Mouse (Mus musculus) MEL (cell line): ENCODE measurements at regions not wholly inside any gene's neighbourhood (a gene's known extent, or its start where the extent isn't known, plus 50 kb on each side); places are given as distances from the start of the nearest gene placed in this dataset.

ENCODE experiments used
- DNase-seq: peaks from one replicate; pipeline ENCODE4 v3.0.0; 2011; ENCODE audit warnings: low read depth, low spot score
- H3K27ac ChIP-seq: 2 replicates; pipeline ENCODE4 v1.5.1; 2012; ENCODE audit warnings: low read depth, mild to moderate bottlenecking, control low read depth, low read length, moderate library complexity; ENCODE audit not compliant: control insufficient read depth
- H3K27me3 ChIP-seq, 2 experiments: fragments of 150-350 bp in 1 of 2; sonication (generic) in 1 of 2; 2 replicates each; pipeline ENCODE4 v1.6.1; 2012; ENCODE audit warnings: low read length in 2 of 2, mild to moderate bottlenecking in 2 of 2, improper control_type of control experiment in 1 of 2, moderate library complexity in 1 of 2; ENCODE audit not compliant: insufficient read depth in 2 of 2, control insufficient read depth in 1 of 2
- H3K36me3 ChIP-seq, 2 experiments: 2 replicates each; pipeline ENCODE4 v1.6.1; 2012 to 2014; ENCODE audit warnings: low read length in 2 of 2, improper control_type of control experiment in 1 of 2, inconsistent platforms in 1 of 2, mild to moderate bottlenecking in 1 of 2; ENCODE audit not compliant: insufficient read depth in 2 of 2, control insufficient read depth in 1 of 2
- H3K4me1 ChIP-seq, 2 experiments: fragments of 150-350 bp in 1 of 2; sonication (generic) in 1 of 2; 2 replicates each; pipeline ENCODE4 v1.6.1; 2012; ENCODE audit warnings: low read length in 2 of 2, improper control_type of control experiment in 1 of 2, mild to moderate bottlenecking in 1 of 2; ENCODE audit not compliant: insufficient read depth in 2 of 2, control insufficient read depth in 1 of 2
- H3K4me3 ChIP-seq, 2 experiments: fragments of 150-350 bp in 1 of 2; sonication (generic) in 1 of 2; 2 replicates each; pipeline ENCODE4 v1.5.1; 2012; ENCODE audit warnings: low read depth in 2 of 2, low read length in 2 of 2, mild to moderate bottlenecking in 2 of 2, moderate library complexity in 2 of 2, control low read depth in 1 of 2, improper control_type of control experiment in 1 of 2; ENCODE audit not compliant: control insufficient read depth in 1 of 2, insufficient read depth in 1 of 2
- H3K79me2 ChIP-seq: 2 replicates; pipeline ENCODE4 v1.6.1; 2012; ENCODE audit warnings: mild to moderate bottlenecking, low read length, moderate library complexity; ENCODE audit not compliant: control insufficient read depth, poor library complexity, insufficient read depth
- H3K9ac ChIP-seq: 2 replicates; pipeline ENCODE4 v1.6.1; 2012; ENCODE audit warnings: low read depth, mild to moderate bottlenecking, control low read depth, low read length, moderate library complexity; ENCODE audit not compliant: control insufficient read depth, poor library complexity, severe bottlenecking
- H3K9me3 ChIP-seq: fragments of 150-350 bp; sonication (generic); replicated peaks from 2 replicates; pipeline ENCODE4 v1.6.1; 2012; ENCODE audit warnings: mild to moderate bottlenecking, low read length, improper control_type of control experiment, moderate library complexity; ENCODE audit not compliant: insufficient read depth
- BHLHE40 ChIP-seq: IDR thresholded peaks from 2 replicates; pipeline ENCODE4 v1.6.1; 2012; ENCODE audit warnings: low read depth, mild to moderate bottlenecking, inconsistent platforms, low read length, improper control_type of control experiment, borderline replicate concordance
- CHD2 ChIP-seq: IDR thresholded peaks from 2 replicates; pipeline ENCODE4 v1.6.1; 2011; ENCODE audit warnings: low read length, improper control_type of control experiment
- CTCF ChIP-seq, 3 experiments: IDR thresholded peaks in 2 of 3; conservative IDR thresholded peaks in 1 of 3; 2 replicates each; pipeline ENCODE4 v1.5.1; 2011 to 2012; ENCODE audit warnings: low read length in 3 of 3, low read depth in 2 of 3, mild to moderate bottlenecking in 2 of 3, improper control_type of control experiment in 1 of 3, inconsistent platforms in 1 of 3, mixed read lengths in 1 of 3, moderate library complexity in 1 of 3; ENCODE audit not compliant: control insufficient read depth in 1 of 3, insufficient read depth in 1 of 3, poor library complexity in 1 of 3, severe bottlenecking in 1 of 3
- E2F4 ChIP-seq: IDR thresholded peaks from 2 replicates; pipeline ENCODE4 v1.6.1; 2011; ENCODE audit warnings: low read depth, low read length, improper control_type of control experiment, borderline replicate concordance
- ELF1 ChIP-seq: IDR thresholded peaks from 2 replicates; pipeline ENCODE4 v1.6.1; 2014; ENCODE audit warnings: low read depth, mild to moderate bottlenecking, inconsistent platforms, low read length, improper control_type of control experiment, moderate library complexity
- EP300 ChIP-seq, 2 experiments: IDR thresholded peaks; 2 replicates each; pipeline ENCODE4 v1.6.1; 2011; ENCODE audit warnings: improper control_type of control experiment in 2 of 2, low read length in 2 of 2, low read depth in 1 of 2, mild to moderate bottlenecking in 1 of 2
- ETS1 ChIP-seq: IDR thresholded peaks from 2 replicates; pipeline ENCODE4 v1.6.1; 2012; ENCODE audit warnings: low read depth, mild to moderate bottlenecking, inconsistent platforms, low read length, improper control_type of control experiment, moderate library complexity
- GABPA ChIP-seq: IDR thresholded peaks from 2 replicates; pipeline ENCODE4 v1.6.1; 2012; ENCODE audit warnings: low read depth, mild to moderate bottlenecking, inconsistent platforms, low read length, improper control_type of control experiment, moderate library complexity
- GATA1 ChIP-seq: IDR thresholded peaks from 2 replicates; pipeline ENCODE4 v1.6.1; 2011; ENCODE audit warnings: low read depth, low read length, improper control_type of control experiment
- HCFC1 ChIP-seq: IDR thresholded peaks from 2 replicates; pipeline ENCODE4 v1.6.1; 2012; ENCODE audit warnings: low read depth, mild to moderate bottlenecking, inconsistent platforms, low read length, improper control_type of control experiment, moderate library complexity
- JUND ChIP-seq: IDR thresholded peaks from 2 replicates; pipeline ENCODE4 v1.6.1; 2011; ENCODE audit warnings: low read depth, mild to moderate bottlenecking, improper control_type of control experiment, low read length
- KAT2A ChIP-seq: conservative IDR thresholded peaks from 2 replicates; pipeline ENCODE4 v1.6.1; 2012; ENCODE audit warnings: low read depth, low read length, improper control_type of control experiment, inconsistent platforms
- MAFK ChIP-seq: IDR thresholded peaks from 2 replicates; pipeline ENCODE4 v1.6.1; 2011; ENCODE audit warnings: low read depth, mild to moderate bottlenecking, low read length, improper control_type of control experiment, borderline replicate concordance
- MAX ChIP-seq: IDR thresholded peaks from 2 replicates; pipeline ENCODE4 v1.6.1; 2011; ENCODE audit warnings: low read length, improper control_type of control experiment
- MAZ ChIP-seq: IDR thresholded peaks from 2 replicates; pipeline ENCODE4 v1.6.1; 2012; ENCODE audit warnings: low read depth, mild to moderate bottlenecking, inconsistent platforms, low read length, improper control_type of control experiment
- MEF2A ChIP-seq: IDR thresholded peaks from 2 replicates; pipeline ENCODE4 v1.6.1; 2014; ENCODE audit warnings: low read depth, mild to moderate bottlenecking, inconsistent platforms, low read length, improper control_type of control experiment; ENCODE audit not compliant: poor library complexity, insufficient replicate concordance, severe bottlenecking; ENCODE audit errors: extremely low read depth
- MXI1 ChIP-seq: IDR thresholded peaks from 2 replicates; pipeline ENCODE4 v1.6.1; 2011; ENCODE audit warnings: mild to moderate bottlenecking, low read depth, low read length, improper control_type of control experiment
- MYB ChIP-seq: IDR thresholded peaks from 2 replicates; pipeline ENCODE4 v1.6.1; 2011; ENCODE audit warnings: mild to moderate bottlenecking, low read depth, low read length, improper control_type of control experiment
- MYC ChIP-seq: IDR thresholded peaks from 2 replicates; pipeline ENCODE4 v1.6.1; 2011; ENCODE audit warnings: low read depth, mild to moderate bottlenecking, low read length, improper control_type of control experiment, moderate library complexity
- NELFE ChIP-seq: IDR thresholded peaks from 2 replicates; pipeline ENCODE4 v1.6.1; 2011; ENCODE audit warnings: low read depth, low read length, improper control_type of control experiment
- NRF1 ChIP-seq: IDR thresholded peaks from 2 replicates; pipeline ENCODE4 v1.6.1; 2014; ENCODE audit warnings: low read depth, mild to moderate bottlenecking, inconsistent platforms, low read length, improper control_type of control experiment, moderate library complexity; ENCODE audit not compliant: poor library complexity, insufficient read depth, severe bottlenecking
- POLR2A ChIP-seq, 2 experiments: IDR thresholded peaks; 2 replicates each; pipeline ENCODE4 v1.6.1; 2011 to 2012; ENCODE audit warnings: low read length in 2 of 2, mild to moderate bottlenecking in 2 of 2, control low read depth in 1 of 2, improper control_type of control experiment in 1 of 2, low read depth in 1 of 2, moderate library complexity in 1 of 2; ENCODE audit not compliant: control insufficient read depth in 1 of 2, insufficient read depth in 1 of 2, poor library complexity in 1 of 2
- POLR2AphosphoS2 ChIP-seq: IDR thresholded peaks from 2 replicates; pipeline ENCODE4 v1.6.1; 2011; ENCODE audit warnings: low read length, improper control_type of control experiment
- POLR2AphosphoS5 ChIP-seq: IDR thresholded peaks from 2 replicates; pipeline ENCODE4 v1.6.1; 2012; ENCODE audit warnings: low read depth, borderline replicate concordance, mild to moderate bottlenecking, inconsistent platforms, low read length, moderate library complexity, mixed read lengths
- RAD21 ChIP-seq: IDR thresholded peaks from 2 replicates; pipeline ENCODE4 v1.6.1; 2011; ENCODE audit warnings: mild to moderate bottlenecking, low read depth, low read length, improper control_type of control experiment
- SIN3A ChIP-seq: IDR thresholded peaks from 2 replicates; pipeline ENCODE4 v1.6.1; 2012; ENCODE audit warnings: low read length, improper control_type of control experiment, inconsistent platforms
- SMC3 ChIP-seq: IDR thresholded peaks from 2 replicates; pipeline ENCODE4 v1.6.1; 2011; ENCODE audit warnings: low read depth, low read length, improper control_type of control experiment
- TAL1 ChIP-seq: IDR thresholded peaks from 2 replicates; pipeline ENCODE4 v1.6.1; 2012; ENCODE audit warnings: mild to moderate bottlenecking, inconsistent platforms, low read length, moderate library complexity, mixed read lengths
- TBP ChIP-seq: IDR thresholded peaks from 2 replicates; pipeline ENCODE4 v1.8.0; 2011; ENCODE audit warnings: low read depth, low read length, improper control_type of control experiment
- TCF12 ChIP-seq: IDR thresholded peaks from 2 replicates; pipeline ENCODE4 v1.6.1; 2014; ENCODE audit warnings: low read depth, mild to moderate bottlenecking, inconsistent platforms, low read length, improper control_type of control experiment, moderate library complexity
- UBTF ChIP-seq: IDR thresholded peaks from 2 replicates; pipeline ENCODE4 v1.6.1; 2012; ENCODE audit warnings: low read depth, mild to moderate bottlenecking, inconsistent platforms, low read length, improper control_type of control experiment, moderate library complexity, borderline replicate concordance; ENCODE audit not compliant: insufficient read depth
- USF1 ChIP-seq: IDR thresholded peaks from 2 replicates; pipeline ENCODE4 v1.6.1; 2014; ENCODE audit warnings: low read depth, mild to moderate bottlenecking, inconsistent platforms, low read length, improper control_type of control experiment, moderate library complexity
- USF2 ChIP-seq, 2 experiments: IDR thresholded peaks; 2 replicates each; pipeline ENCODE4 v1.6.1; 2011 to 2012; ENCODE audit warnings: improper control_type of control experiment in 2 of 2, low read length in 2 of 2, borderline replicate concordance in 1 of 2, inconsistent platforms in 1 of 2, low read depth in 1 of 2, mild to moderate bottlenecking in 1 of 2; ENCODE audit not compliant: insufficient read depth in 1 of 2
- ZC3H11A ChIP-seq: IDR thresholded peaks from 2 replicates; pipeline ENCODE4 v1.6.1; 2012; ENCODE audit warnings: low read depth, mild to moderate bottlenecking, inconsistent platforms, low read length, improper control_type of control experiment
- ZKSCAN1 ChIP-seq: IDR thresholded peaks from 2 replicates; pipeline ENCODE4 v1.6.1; 2012; ENCODE audit warnings: low read depth, mild to moderate bottlenecking, inconsistent platforms, low read length, improper control_type of control experiment, moderate library complexity
- ZMIZ1 ChIP-seq: IDR thresholded peaks from 2 replicates; pipeline ENCODE4 v1.6.1; 2012; ENCODE audit warnings: low read depth, mild to moderate bottlenecking, inconsistent platforms, low read length, improper control_type of control experiment, moderate library complexity
- ZNF384 ChIP-seq: IDR thresholded peaks from 2 replicates; pipeline ENCODE4 v1.6.1; 2012; ENCODE audit warnings: low read depth, mild to moderate bottlenecking, inconsistent platforms, low read length, improper control_type of control experiment

DNA sequence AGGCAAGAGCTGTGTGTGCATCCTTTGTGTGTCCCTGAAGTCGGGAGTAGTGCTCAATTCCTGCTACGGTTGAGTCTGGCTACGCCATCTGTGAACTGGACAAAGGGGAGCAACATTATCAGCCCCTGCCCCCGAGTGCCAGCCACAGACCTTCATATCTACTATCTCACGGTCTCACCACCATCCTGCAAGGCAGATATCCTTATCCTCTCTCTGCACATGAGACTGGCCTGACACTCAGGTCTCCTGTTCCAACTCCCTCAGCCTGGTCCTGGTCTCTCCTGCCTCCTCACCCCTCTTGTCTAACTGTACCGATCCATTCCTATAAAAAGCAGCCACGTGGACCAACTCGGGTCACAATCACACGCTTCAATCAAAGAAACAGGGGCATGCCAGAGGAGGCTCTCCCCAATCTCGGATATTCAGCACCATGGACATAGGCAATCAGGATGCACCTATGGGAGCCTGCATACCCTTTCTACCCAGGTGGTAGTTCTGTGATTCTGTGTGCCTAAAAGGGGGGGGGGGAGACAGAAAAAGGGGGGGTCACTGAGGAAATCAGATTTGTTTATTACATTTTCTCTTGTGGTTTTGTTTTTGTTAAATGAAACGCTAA lies 94.0 kb downstream of the Mrm1 start:
- Histone ChIP-seq H3K27me3 (no peaks in the 10 kb centered on the region), H3K79me2 (no peaks in the 10 kb centered on the region), H3K4me3 (no peak overlapping the region), H3K9me3 (no peaks in the 10 kb centered on the region), H3K36me3 (no peaks in the 10 kb centered on the region; a peak in 2 of 4 replicates), H3K4me1 (peaks cover 0 to 14% of the 10 kb centered on the region in 2 experiments; a peak in 1 of 4 replicates), H3K9ac (no peak overlapping the region), H3K27ac (no peak overlapping the region)
- DNase-seq = peak; percentile 72
- TF ChIP-seq MXI1 (peak; percentile 93), ELF1 (no peak), ZKSCAN1 (no peak), MYB (no peak), ZNF384 (no peak), TBP (no peak), HCFC1 (no peak), UBTF (no peak), RAD21 (no peak), TCF12 (peak; percentile 84), MYC (0 out of 2 replicates have a peak, but pooled peaks have one; percentile 42), GABPA (no peak), JUND (no peak), CTCF (IDR thresholded peaks at IDR 0.05 in 2 of 3, conservative IDR thresholded peaks at IDR 0.05 in 1 of 3; ENCODE audit: control insufficient read depth in 1 of 3, insufficient read depth in 1 of 3, low read depth in 2 of 3, low read length in 3 of 3, poor library complexity in 1 of 3, severe bottlenecking in 1 of 3) (no peak), MAZ (no peak), SIN3A (peak; percentile 94), POLR2AphosphoS2 (no peak), ZMIZ1 (no peak), BHLHE40 (no peak), EP300 (IDR thresholded peaks at IDR 0.05; ENCODE audit: low read depth in 1 of 2, low read length in 2 of 2) (peak; percentile 60 to 85; a peak in 3 of 4 replicates), USF2 (IDR thresholded peaks at IDR 0.05; ENCODE audit: borderline replicate concordance in 1 of 2, insufficient read depth in 1 of 2, low read depth in 1 of 2, low read length in 2 of 2) (no peak), E2F4 (no peak), POLR2AphosphoS5 (no peak), ZC3H11A (no peak), MAX (no peak; the same call in 1 of the 2 replicates), NRF1 (no peak), KAT2A (no peak), ETS1 (no peak), TAL1 (peak; percentile 40; the same call in 1 of the 2 replicates), USF1 (no peak), NELFE (no peak), MEF2A (no peak), SMC3 (0 out of 2 replicates have a peak, but pooled peaks have one; percentile 25), CHD2 (no peak), MAFK (no peak), GATA1 (peak; percentile 69), POLR2A (IDR thresholded peaks at IDR 0.05; ENCODE audit: control insufficient read depth in 1 of 2, insufficient read depth in 1 of 2, low read depth in 1 of 2, low read length in 2 of 2, poor library complexity in 1 of 2) (no peak)
